Comparison of ENCODE assay signal across 7 mouse cellular contexts in genomic region chr15:102981379-102982288, GRCm38 (mm10). TPM values are rescaled to one million over a fixed set of nuclear protein-coding genes. Genes with fewer than 3 reads are reported as not detected.
DNase-seq lines count a peak whose midpoint lies in the region; ATAC-seq and TF ChIP-seq lines count a peak whose summit lies in the region.

No protein-coding gene starts in this region.

- TF ChIP-seq EP300 in ES-Bruce4 (IDR thresholded peaks at IDR 0.05; ENCODE audit: insufficient read depth, low read depth, low read length): no peak

- H3K27ac ChIP-seq in ES-Bruce4 (ENCODE audit: insufficient read depth, low read length): no peak overlapping the region
- peak overlapping the region; percentile 91 for H3K27ac ChIP-seq in gastrocnemius, adult 2 months
- no peak overlapping the region for H3K27ac ChIP-seq in stomach, embryonic 15.5 days

- H3K9ac ChIP-seq in ES-Bruce4 (ENCODE audit: low read depth, poor library complexity, severe bottlenecking): peak overlapping the region; percentile 59
- H3K9ac ChIP-seq in stomach, embryonic 15.5 days: no peak overlapping the region

- under 1% methylated on average over 88 of the region's 88 CpGs for WGBS in stomach, embryonic 15.5 days

- H3K27me3 ChIP-seq in ES-Bruce4 (ENCODE audit: control insufficient read depth, insufficient read depth, low read length, poor library complexity, severe bottlenecking): peaks cover 59% of the 10 kb centered on the region
- H3K27me3 ChIP-seq in stomach, embryonic 15.5 days (replicated peaks): peaks cover 96% of the 10 kb centered on the region

- no peak for ATAC-seq in stomach, embryonic 15.5 days (ENCODE audit: insufficient read depth, low FRiP score, low read depth)
- no peak for ATAC-seq in frontal cortex, adult (ENCODE audit: low TSS enrichment)

- TF ChIP-seq POLR2A in ES-Bruce4 (IDR thresholded peaks at IDR 0.05; ENCODE audit: insufficient read depth, low read length): no peak

- no peaks in the 10 kb centered on the region for H3K4me1 ChIP-seq in ES-Bruce4 (ENCODE audit: control insufficient read depth, insufficient read depth, low read length)
- peaks cover 17% of the 10 kb centered on the region for H3K4me1 ChIP-seq in stomach, embryonic 15.5 days

- H3K4me2 ChIP-seq in stomach, embryonic 15.5 days: peak overlapping the region; percentile 47

- H3K9me3 ChIP-seq in ES-Bruce4 (replicated peaks; ENCODE audit: control insufficient read depth, insufficient read depth, low read length, poor library complexity, severe bottlenecking): no peaks in the 10 kb centered on the region
- H3K9me3 ChIP-seq in stomach, embryonic 15.5 days: no peaks in the 10 kb centered on the region

- peak; percentile 40 for DNase-seq in CD4-positive helper T cell, adult 2 months (ENCODE audit: low read depth, low spot score)
- DNase-seq in gastrocnemius, adult 2 months: peak; percentile 81
- DNase-seq in kidney, postnatal 4 days: peak; percentile 82 to 89
- DNase-seq in thymus, postnatal 36 days: no peak

- intact Hi-C loops in gastrocnemius, adult 2 months (cut with DNase I): loop anchor here (2.0 kb wide), 1 partner anchor 15 kb away; the partner anchor contains the start of genes Hoxc10 and Hoxc5

- no peak for TF ChIP-seq CTCF in ES-Bruce4 (IDR thresholded peaks at IDR 0.05; ENCODE audit: low read depth, low read length)
- no peak for TF ChIP-seq CTCF in gastrocnemius, adult 2 months (IDR thresholded peaks at IDR 0.05)

- no peaks in the 10 kb centered on the region for H3K36me3 ChIP-seq in ES-Bruce4 (ENCODE audit: control insufficient read depth, insufficient read depth, low read length, poor library complexity, severe bottlenecking)
- H3K36me3 ChIP-seq in stomach, embryonic 15.5 days: no peaks in the 10 kb centered on the region

- peak overlapping the region; percentile 65 for H3K4me3 ChIP-seq in ES-Bruce4 (ENCODE audit: low read depth, low read length)
- peak overlapping the region; percentile 81 for H3K4me3 ChIP-seq in gastrocnemius, adult 2 months
- H3K4me3 ChIP-seq in stomach, embryonic 15.5 days (replicated peaks): peak overlapping the region; percentile 17

RNA-seq across cellular contexts. Expression of gene Hoxc9, which starts 5.4 kb away (rescaled TPM):
- not detected in 2 replicates for polyA plus RNA-seq in ES-Bruce4 (2011; ENCODE audit: insufficient read depth, insufficient read length, low read depth, missing spikeins)
- total RNA-seq in gastrocnemius, adult 2 months (2021): 1 to 10 TPM; 6.7 to 8.3 TPM
- polyA plus RNA-seq in stomach, embryonic 15.5 days (2015; fragmentation: Nextera tagmentation; extraction: Ambion mirVana): 0.06 TPM in 1 of 2 replicates, not detected in the other

RNA-seq across cellular contexts. Expression of gene Hoxc8, which starts 8.8 kb away (rescaled TPM):
- polyA plus RNA-seq in ES-Bruce4 (2011; ENCODE audit: insufficient read depth, insufficient read length, low read depth, missing spikeins): 0.40 and 0.45 TPM in 2 replicates
- 1 to 10 TPM; 1.0 to 2.8 TPM for total RNA-seq in gastrocnemius, adult 2 months (2021)
- polyA plus RNA-seq in stomach, embryonic 15.5 days (2015; fragmentation: Nextera tagmentation; extraction: Ambion mirVana): 1.4 and 1.9 TPM in 2 replicates

RNA-seq across cellular contexts. Expression of gene Hoxc5, which starts 14.4 kb away (rescaled TPM):
- polyA plus RNA-seq in ES-Bruce4 (2011; ENCODE audit: insufficient read depth, insufficient read length, low read depth, missing spikeins): not detected in 2 replicates
- 1 to 10 TPM; 2.7 to 2.9 TPM for total RNA-seq in gastrocnemius, adult 2 months (2021)
- polyA plus RNA-seq in stomach, embryonic 15.5 days (2015; fragmentation: Nextera tagmentation; extraction: Ambion mirVana): 13.6 and 16.2 TPM in 2 replicates

RNA-seq across cellular contexts. Expression of gene Hoxc10, which starts 15.0 kb away (rescaled TPM):
- polyA plus RNA-seq in ES-Bruce4 (2011; ENCODE audit: insufficient read depth, insufficient read length, low read depth, missing spikeins): not detected in 2 replicates
- 10 to 100 TPM; 72.4 to 84.8 TPM for total RNA-seq in gastrocnemius, adult 2 months (2021)
- 0.10 and 0.31 TPM in 2 replicates for polyA plus RNA-seq in stomach, embryonic 15.5 days (2015; fragmentation: Nextera tagmentation; extraction: Ambion mirVana)

RNA-seq across cellular contexts. Expression of gene Hoxc6, which starts 16.4 kb away (rescaled TPM):
- polyA plus RNA-seq in ES-Bruce4 (2011; ENCODE audit: insufficient read depth, insufficient read length, low read depth, missing spikeins): 1.3 TPM in 1 of 2 replicates, not detected in the other
- total RNA-seq in gastrocnemius, adult 2 months (2021): 1 to 10 TPM; 8.1 to 8.6 TPM
- 2.6 and 4.7 TPM in 2 replicates for polyA plus RNA-seq in stomach, embryonic 15.5 days (2015; fragmentation: Nextera tagmentation; extraction: Ambion mirVana)

Comparison
In these comparisons a context has a peak if more than half of its experiments do, and no peak if none do; other contexts are left out.
1. DNase-seq: peak in CD4-positive helper T cell, adult 2 months (single experiment), gastrocnemius, adult 2 months (single experiment) and kidney, postnatal 4 days (2 of 2); none in thymus, postnatal 36 days (0 of 2).
2. H3K4me3 ChIP-seq: peak in every context shown above with its lines; median percentile 81 in gastrocnemius, adult 2 months; 65 in ES-Bruce4; 17 in stomach, embryonic 15.5 days.
3. RNA of gene Hoxc5, which starts 14.4 kb away (polyA plus RNA-seq): 13.6 to 16.2 TPM in stomach, embryonic 15.5 days; not detected in ES-Bruce4; every median in the first group is over 10 times any median in the second.